Mouse (Mus musculus) left cerebral cortex, postnatal 10 days (tissue): ENCODE results near the gene Vav1. TPM values are rescaled to one million over a fixed set of nuclear protein-coding genes. Genes with fewer than 3 reads are reported as not detected.
"Not testable (repeated sequence)": the region's sequence is repeated elsewhere in the genome, so short reads cannot be mapped to it uniquely, and the experiment has no call there.

Source experiments
- DNase-seq, 2 experiments: peaks; one replicate each; pipeline ENCODE4 v3.0.0; 2021 to 2022; ENCODE audit warnings: low spot score in 2 of 2, mixed read lengths in 1 of 2; ENCODE audit errors: extremely low spot score in 1 of 2
- intact Hi-C: fragments of 180-260 bp; cut with DNase I; formaldehyde crosslinking; loops from one replicate; pipeline ENCODE4 v1.15.1; 2025
- total RNA-seq, 2 experiments: library from RNA; stranded (reverse); gene quantifications; 2 replicates each; pipeline ENCODE4 v1.2.3; 2021

Vav1 gene
- total RNA-seq, 2 experiments from 2014 or later: 3.6 to 4.3 TPM

DNA sequence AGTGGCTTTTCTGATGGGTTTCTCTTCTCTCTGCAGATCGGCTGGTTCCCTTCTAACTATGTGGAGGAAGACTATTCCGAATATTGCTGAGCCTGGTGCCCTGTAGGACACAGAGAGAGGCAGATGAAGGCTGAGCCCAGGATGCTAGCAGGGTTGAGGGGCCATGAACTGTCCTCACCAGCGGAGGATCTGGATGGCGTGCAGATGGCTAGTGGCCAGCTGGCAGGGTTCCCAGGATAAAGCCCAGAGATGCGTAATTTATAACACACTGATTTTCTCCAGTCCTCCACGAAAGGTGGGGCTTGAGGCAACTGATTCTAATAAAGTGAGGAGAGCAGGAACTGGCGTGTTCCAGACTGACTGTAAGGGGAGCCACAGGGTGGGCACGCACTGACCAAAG lies 48.7 kb downstream of the Vav1 start:
- peak in 1 of 2 experiments; percentile 46 for DNase-seq
- intact Hi-C loops: no loop called here

DNA sequence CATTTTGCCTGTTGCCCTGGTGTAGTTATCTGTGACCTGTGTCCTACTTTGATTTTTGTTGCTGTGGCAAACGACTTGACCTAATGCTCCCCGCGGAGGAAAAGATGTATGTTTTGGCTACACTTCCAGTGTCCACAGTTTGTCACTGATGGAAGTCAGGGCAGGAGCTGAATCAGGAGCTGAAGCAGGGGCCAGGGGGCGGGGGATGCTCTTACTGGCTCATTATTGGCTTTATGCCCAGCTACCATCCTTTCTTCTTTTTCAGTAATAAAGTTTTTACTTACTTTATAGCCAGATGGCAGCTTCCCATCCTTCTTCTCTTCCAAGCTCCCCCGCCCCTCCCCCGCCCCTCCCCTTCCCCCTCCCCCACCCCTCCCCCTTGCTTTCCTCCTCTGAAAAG lies 50.0 kb downstream of the Vav1 start:
- intact Hi-C loops: no loop called here
- no peak for DNase-seq

GRCm38 (mm10) chr17:57330993-57331392 lies 52.1 kb downstream of the Vav1 start:
- no peak for DNase-seq
- intact Hi-C loops: loop anchor here (10.0 kb wide), 2 partner anchors 336 to 526 kb away; partner anchors contain the start of genes Alkbh7 and Clpp

DNA sequence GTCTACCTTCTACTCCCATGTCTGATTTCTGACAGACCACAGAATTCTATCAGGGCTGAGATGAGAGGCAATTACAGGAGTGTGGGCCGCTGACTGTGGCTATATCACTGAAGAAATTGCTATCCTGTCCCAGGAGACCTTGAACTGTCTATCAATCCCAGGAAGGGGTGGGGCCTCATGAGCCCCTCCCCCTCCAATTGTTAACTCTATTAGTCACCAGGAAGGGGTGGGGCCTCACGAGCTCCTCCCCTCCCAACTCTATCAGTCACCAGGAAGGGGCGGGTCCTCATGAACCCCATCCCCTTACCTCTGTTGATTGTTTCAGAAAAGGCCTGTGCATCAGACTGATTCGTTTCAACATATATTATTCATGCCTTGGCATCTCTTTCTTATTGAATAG lies 53.3 kb downstream of the Vav1 start:
- intact Hi-C loops: loop anchor here (10.0 kb wide), 2 partner anchors 337 to 527 kb away; partner anchors contain the start of genes Alkbh7 and Clpp

GRCm38 (mm10) chr17:57334001-57334760 lies 55.3 kb downstream of the Vav1 start:
- intact Hi-C loops: loop anchor here (2.0 to 10.0 kb wide), 4 partner anchors 115 to 529 kb away; partner anchors contain the start of genes Alkbh7 and Clpp
- DNase-seq: no peak

More for the DNA sequence above, 53.3 kb downstream of the Vav1 start:
- no peak for DNase-seq

GRCm38 (mm10) chr17:57334761-57335150 lies 55.9 kb downstream of the Vav1 start:
- peak; percentile 73 to 86 for DNase-seq
- intact Hi-C loops: loop anchor here (1.0 to 10.0 kb wide), 5 partner anchors 85 to 530 kb away; partner anchors contain the start of genes Alkbh7, Clpp and Trip10

GRCm38 (mm10) chr17:57335194-57335593 lies 56.3 kb downstream of the Vav1 start:
- DNase-seq: not testable (repeated sequence)
- intact Hi-C loops: loop anchor here (1.0 to 10.0 kb wide), 5 partner anchors 86 to 530 kb away; partner anchors contain the start of genes Alkbh7, Clpp and Trip10

DNA sequence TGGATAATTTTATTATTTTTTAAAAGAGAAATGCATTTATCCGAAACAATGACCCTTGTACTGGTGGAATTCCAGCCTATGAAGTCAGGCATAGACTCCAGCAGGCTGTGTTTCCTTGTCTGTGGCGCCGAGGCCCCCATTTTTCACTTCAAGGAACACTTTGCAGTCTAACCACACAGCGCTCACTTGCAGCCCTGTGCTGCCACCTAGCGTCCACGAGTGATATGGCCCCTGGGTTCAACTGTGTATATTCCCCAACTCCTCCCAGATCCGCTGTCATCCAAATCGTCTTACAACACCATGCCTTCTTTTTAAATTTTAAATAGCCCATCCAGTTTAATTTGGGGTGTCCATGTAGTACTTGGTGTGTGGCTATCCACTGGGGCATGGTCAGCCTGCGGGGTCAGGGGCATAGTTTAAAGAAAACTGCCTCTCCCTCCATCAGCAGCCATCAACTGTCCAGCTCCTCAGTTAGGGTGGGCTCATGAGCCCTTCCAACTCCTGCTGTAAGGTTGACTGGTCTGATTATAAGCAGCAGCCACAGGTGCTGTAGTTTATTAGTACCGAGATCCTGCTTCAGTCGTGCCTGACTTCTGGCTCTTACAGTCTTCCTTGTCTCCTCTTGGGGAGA lies 56.9 kb downstream of the Vav1 start:
- intact Hi-C loops: loop anchor here (1.0 to 10.0 kb wide), 5 partner anchors 86 to 531 kb away; partner anchors contain the start of genes Alkbh7, Clpp and Trip10
- peak; percentile 89 to 90 for DNase-seq

DNA sequence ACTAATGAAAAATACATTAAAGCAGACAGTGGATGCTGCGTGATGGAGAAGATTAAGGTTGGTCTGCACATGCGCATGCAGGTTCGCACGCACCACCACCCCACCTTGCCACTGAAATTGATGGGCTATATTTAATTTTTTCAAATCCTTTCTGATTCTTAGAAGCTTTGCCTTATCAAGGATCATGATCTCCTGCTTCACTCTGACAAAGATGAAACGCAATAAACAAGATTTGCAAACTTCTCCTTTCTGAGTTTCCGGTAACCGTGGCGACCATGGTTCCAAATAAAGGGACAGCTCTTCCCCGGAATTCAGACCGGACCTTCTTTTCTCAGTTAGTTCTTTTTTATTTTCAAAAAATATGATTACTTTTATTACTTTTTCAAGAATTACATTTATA lies 59.1 kb downstream of the Vav1 start:
- intact Hi-C loops: loop anchor here (10.0 kb wide), 2 partner anchors 343 to 533 kb away; partner anchors contain the start of genes Alkbh7 and Clpp
- no peak for DNase-seq

GRCm38 (mm10) chr17:57339298-57339697 lies 60.4 kb downstream of the Vav1 start:
- intact Hi-C loops: loop anchor here (10.0 kb wide), 2 partner anchors 344 to 534 kb away; partner anchors contain the start of genes Alkbh7 and Clpp
- no peak for DNase-seq

GRCm38 (mm10) chr17:57341568-57341967 lies 62.7 kb downstream of the Vav1 start:
- DNase-seq: no peak
- intact Hi-C loops: no loop called here

DNA sequence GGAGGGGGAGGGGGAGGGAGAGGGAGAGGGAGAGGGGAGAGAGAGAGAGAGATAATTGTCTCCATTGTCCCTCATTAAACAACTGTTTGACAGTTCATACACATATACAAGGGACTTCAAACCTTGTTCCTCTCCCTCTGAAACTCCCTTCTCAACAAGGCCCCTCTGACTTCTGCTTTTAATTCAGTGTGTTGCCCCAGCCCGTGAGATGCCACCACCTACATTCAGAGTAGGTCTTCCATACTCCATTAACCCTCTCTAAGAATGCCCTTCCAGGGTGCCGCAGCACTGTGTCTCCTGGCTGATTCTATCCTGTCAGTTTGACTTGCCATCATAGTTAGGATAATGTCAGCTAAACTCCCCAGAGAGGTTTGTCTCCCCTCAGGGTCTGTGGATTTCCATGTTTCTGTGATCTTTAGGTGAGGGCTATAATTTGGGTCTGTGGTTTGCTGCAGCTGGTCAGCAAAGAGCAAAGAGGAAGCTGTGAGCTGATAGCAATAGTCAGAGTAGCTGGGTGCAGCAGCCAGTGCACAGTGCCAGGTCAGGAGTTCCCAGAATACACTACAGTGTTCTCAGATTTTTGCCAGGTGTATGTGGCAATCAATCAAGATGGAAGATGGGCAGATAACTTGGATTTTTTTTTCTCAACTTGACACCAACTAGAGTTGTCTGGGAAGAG lies 65.3 kb downstream of the Vav1 start:
- intact Hi-C loops: no loop called here
- DNase-seq: no peak

- no peak for DNase-seq
- intact Hi-C loops: no loop called here
These were observed 68.1 kb downstream of the Vav1 start for GRCm38 (mm10) chr17:57347017-57347416.

GRCm38 (mm10) chr17:57347781-57348180 lies 68.9 kb downstream of the Vav1 start:
- intact Hi-C loops: no loop called here
- DNase-seq: no peak

DNA sequence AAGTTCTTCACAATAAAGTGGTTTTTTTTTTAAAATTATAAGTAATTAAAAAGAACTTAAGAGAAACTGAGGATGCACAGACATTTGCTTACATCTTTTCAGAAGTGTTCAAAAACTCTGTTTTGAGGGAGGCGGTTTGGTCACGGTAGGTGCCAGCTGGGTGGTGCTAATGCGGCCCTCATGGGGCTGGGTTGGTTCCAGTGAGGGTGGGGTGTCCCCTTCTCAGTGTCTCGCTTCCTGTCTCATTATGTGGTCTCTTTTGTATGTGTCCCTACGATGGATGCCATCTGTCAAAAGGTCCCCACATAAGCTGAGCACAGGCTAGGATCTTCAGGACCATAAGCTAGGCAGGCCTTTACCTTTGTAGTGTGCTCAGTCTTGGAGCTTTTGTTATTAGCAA lies 70.2 kb downstream of the Vav1 start:
- no peak for DNase-seq
- intact Hi-C loops: no loop called here

DNA sequence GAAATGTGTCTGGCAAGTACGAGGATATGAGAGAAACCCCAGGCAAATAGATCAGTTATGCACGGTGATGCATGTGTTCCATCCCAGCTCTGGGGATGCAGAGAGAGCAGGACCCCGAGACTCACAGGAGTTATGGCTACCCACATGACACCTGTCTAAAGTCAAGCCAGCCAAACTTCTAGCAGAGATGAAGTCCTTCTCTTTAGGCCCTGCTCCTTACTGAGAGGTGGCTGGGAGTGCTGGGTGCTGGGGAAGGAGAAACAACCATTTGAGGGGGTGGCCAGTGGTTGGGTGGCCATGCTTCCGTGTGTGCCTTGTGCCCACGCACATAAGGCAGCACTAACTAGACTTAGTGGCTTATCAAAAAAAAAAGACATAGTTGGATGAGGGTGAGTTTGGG lies 71.3 kb downstream of the Vav1 start:
- intact Hi-C loops: no loop called here
- DNase-seq: no peak

- intact Hi-C loops: no loop called here
- no peak for DNase-seq
These were observed 72.2 kb downstream of the Vav1 start for GRCm38 (mm10) chr17:57351107-57351506.

DNA sequence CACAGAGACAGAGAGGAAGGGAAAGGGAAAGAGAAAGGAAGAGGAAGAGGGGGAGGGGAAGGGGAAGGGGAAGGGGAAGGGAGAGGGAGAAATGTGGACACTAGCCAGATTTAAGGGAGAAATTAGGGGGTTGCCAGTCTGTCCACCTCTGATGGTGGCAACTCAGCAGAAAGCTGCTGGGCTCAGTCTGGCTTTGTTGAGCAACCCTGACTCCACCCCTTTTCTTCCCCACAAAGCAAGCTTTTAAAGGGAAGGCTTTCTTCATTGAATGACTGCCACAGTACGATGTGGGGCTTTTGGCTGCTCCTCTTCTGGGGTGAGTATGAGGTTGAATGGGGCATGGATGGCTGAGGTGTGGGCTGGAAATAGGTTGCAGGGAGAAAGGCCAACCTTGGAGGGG lies 79.5 kb downstream of the Vav1 start, which contains the start of gene Adgre1:
TSS of gene Adgre1 (plus strand) at position 251 of the 400 bp plus-strand sequence.
- intact Hi-C loops: no loop called here
- DNase-seq: no peak
